Mouse (Mus musculus): ENCODE data around the gene Rbfox1.
A peak's percentile ranks its signal among the peaks of the same experiment; 100 is the strongest.

The Rbfox1 gene

DNA sequence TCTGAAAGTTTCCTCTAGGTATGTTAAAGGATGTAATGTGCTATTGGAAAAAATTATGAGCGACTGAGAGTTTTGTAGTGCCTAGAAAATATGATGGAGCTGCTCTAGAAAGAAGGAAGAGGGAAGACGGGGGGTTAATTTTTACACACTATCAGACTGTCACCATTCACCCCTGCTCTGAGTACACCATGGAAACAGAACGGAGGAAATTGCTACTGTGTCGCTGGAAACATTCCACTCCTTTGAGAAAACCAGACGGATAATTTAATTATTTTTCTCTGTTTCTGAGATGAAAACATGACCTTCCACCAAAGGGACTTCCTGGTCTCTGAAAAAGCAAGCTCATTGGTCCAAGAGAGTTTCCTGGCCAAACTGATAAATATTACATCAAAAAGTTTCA, 1077.4 kb downstream of the Rbfox1 start:
- DNase-seq, result no peak

- peak; percentile 43 for DNase-seq
Measured at GRCm38 (mm10) chr16:6963533-6963932, 1078.4 kb downstream of the Rbfox1 start.

DNA sequence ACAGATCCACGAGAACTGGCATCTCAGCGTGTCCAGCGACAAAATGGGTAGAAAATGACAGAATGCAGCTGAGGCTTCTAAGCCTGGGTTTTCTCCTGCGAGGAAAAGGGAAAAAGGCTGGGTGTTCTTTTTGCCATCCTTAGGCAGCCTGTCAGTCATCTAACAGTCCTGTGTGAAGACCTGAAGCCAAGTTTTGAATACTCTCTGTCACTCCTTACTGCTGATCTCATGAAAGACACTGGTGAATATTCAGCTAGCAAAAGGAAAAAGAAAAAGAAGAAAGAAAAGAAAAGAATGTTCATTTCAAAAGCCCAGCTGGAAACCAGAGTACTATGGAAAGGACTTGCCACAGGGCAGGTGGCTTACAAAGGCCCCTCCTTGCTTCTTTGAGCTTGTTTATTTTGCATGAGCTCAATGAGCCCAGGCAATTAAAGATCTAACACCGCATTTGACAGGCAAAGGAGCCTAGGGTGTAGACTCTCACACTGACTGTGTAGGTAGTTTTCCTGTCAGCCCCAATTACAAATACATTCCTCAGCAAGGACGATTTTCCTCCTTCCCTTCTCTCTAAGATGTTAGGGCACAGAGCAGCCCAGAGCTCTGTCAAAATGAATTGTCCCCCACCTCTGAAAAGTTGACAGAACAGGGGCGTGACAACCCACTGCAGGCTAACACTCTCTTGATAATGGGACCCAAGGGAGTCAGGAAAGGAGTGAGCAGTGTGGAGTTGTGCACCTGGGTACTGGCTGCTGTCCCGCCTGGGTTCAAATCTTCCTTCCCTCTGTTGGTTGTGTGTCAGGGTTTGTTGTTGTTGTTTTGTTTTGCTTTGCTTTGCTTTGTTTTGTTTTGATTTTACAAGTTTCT, 1079.8 kb downstream of the Rbfox1 start:
- DNase-seq, result no peak

DNA sequence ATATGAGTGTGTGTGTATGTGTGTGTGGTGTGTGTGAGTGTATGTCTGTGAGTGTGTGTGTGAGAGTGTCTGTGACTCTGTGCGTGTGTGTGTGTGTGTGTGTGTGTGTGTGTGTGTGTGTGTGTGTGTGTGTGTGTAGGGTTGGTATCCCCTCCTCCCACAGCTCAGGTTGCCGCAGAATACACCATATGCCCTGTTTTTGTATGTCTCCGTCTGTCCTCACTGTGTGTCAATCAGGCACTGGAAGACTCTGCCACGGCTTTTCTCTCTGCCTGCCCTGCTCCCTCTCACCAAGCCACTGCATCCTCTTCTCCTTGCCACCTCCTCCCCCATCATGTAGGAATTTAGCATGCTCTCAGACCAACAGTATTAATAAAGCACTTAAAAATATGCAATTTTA, 1084.8 kb downstream of the Rbfox1 start:
- no peak for DNase-seq

DNA sequence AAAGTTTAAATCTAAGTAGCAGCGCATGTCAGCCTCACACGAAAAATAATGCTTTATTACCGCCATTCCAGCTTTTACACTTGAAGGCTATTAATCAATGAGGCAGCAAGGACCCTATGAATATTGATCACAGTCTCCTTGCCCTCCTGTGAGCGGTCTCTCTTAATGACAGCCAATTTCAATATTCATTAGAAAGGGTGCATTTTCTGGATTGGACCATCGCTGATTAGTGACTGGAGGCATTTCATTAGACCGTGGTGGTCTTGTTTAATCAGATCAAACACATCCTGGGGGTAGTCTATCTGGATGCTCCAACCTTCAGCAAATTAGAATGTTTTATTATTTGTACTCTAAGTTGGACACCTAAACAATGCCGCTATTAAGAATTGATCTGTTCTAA, 1091.2 kb downstream of the Rbfox1 start:
- DNase-seq, result no peak

DNA sequence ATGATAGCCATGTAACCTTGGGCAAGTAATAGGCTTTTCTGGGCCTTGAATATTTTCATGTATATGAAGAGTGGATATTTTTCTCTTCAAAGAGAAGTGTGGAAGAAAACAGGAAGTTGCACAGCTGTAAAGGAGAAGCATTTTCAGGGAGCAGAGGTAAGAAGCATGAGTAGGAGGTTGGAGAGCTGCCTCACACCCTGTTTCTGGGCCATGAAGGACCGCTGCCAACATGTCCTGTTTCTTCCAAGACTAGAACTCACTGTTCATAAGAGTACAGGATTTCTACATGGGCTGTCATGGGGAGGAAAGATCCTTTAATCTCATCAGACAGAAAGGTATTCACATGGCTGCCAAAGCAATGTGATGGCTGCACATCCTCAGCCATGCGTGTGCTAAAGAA, 1098.8 kb downstream of the Rbfox1 start:
- no peak for DNase-seq

- peak; percentile 83 for DNase-seq
Measured at GRCm38 (mm10) chr16:6986031-6986430, 1100.9 kb downstream of the Rbfox1 start.

- DNase-seq, result no peak
Measured at GRCm38 (mm10) chr16:6986494-6986893, 1101.3 kb downstream of the Rbfox1 start.

DNA sequence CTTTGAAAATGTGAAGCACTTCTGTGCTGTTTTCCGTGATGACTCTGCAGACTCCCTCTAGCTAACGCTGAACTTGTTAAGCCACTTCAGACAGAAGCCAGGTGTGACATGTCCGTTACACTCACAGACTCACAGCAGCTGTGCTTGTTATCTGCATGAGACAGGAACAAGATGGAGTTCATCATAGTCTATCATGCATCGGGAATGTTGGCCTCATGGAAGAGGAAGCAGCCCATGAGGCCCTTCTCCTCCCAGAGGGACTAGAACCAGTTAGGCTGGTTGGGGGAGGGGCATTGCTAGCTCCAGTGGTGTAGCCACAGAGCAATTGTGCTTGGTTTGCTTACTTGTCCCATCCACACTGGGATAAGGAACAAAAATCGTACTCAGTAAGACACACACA, 1107.1 kb downstream of the Rbfox1 start:
- DNase-seq, result no peak

GRCm38 (mm10) chr16:6993180-6993579, 1108.0 kb downstream of the Rbfox1 start:
- DNase-seq, result no peak

DNA sequence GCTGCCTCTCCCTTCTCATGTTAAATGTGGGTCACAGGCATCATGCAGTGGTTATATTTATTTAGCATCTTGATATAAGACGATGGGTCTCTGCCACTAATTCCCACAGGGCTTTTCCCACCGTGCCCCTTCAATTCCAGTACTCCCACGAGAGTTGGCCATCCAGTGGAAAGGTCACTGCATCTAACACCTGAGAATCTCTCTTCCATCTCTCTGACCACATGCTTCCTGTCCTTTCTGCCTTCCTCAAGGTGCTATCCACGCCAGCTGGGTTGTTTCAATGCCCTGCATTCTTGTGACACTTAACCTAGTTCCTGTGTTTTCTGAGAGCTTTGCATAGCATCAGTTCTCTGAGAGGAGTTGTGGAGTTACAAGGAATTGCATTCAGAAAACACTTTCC, 1112.0 kb downstream of the Rbfox1 start:
- DNase-seq, result no peak

- DNase-seq, result no peak
Measured at GRCm38 (mm10) chr16:6997834-6998233, 1112.7 kb downstream of the Rbfox1 start.

GRCm38 (mm10) chr16:7004565-7004964, 1119.4 kb downstream of the Rbfox1 start:
- DNase-seq, result peak; percentile 50

DNA sequence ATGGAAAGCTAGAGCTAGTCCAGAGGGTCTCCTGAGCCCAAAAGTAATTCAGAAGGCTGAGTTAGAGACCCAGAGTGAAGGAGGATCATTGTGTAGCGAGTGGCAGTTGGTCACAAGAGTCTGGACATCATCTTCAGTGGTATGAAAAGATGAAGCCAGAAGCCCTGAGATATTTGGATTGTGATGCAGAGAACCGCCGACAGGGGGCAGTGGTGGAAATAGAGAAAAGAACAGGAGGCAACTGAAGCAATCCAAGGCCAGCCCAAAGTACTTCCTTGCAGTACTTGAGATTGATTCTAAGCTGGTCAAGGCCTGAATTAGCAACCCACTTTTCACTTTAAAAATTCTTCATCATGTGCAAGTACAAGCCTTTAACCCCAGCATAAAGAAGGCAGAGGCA, 1120.3 kb downstream of the Rbfox1 start:
- DNase-seq, result peak; percentile 50

GRCm38 (mm10) chr16:7017310-7017709, 1132.2 kb downstream of the Rbfox1 start:
- peak; percentile 90 for DNase-seq

GRCm38 (mm10) chr16:7034231-7034630, 1149.1 kb downstream of the Rbfox1 start:
- DNase-seq, result no peak

GRCm38 (mm10) chr16:7036566-7036965, 1151.4 kb downstream of the Rbfox1 start:
- DNase-seq, result no peak

DNA sequence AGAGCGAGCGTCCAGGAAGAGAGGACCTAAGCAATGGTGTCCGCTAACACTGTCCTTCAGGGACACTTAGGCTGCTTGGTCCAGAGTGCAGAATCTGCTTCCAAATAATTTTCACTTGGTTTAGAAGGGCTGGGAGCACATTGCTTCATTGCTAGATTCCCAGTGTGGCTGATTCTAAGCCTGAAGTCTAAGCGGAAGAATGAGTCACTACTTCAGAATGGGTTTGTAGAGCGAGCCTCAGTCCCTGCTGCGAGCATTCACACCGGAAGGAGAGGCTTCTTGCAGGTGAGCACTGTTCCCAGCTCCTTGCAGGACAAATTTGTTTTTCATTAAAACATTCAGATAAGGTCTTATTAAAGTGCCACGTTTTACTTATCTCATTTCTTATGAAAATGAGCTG, 1151.8 kb downstream of the Rbfox1 start:
- DNase-seq, result no peak

DNA sequence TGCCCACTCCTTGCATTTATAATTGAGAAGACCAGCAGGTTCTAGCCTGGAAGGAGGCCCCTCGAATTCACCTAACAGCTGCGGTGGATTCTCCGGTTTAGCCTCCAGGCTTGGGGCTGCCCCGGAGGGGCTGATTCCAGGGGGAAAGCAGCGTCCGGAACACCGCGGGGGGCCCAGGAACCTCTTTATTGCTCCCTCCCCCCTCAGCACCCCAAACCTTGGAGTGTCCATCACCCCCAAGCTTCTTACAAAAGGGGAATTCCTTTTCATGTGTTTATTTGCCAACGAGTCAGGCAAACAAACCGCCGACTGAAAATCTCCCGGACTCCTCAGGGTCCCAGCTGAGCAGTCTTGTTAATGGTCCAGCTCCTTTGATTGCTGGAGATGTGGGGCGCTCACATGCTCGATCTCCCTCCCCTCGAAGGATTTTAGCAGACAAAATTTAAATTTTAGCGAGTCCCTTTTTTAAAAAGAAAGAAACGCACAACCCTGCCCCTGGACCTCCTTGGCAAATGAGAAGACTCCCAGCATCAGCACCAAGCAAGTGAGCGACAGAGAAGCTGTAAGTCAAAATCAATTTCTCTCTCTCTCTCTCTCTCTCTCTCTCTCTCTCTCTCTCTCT, 1153.6 kb downstream of the Rbfox1 start:
- no peak for DNase-seq

GRCm38 (mm10) chr16:7039404-7040367, 1154.5 kb downstream of the Rbfox1 start:
- no peak for DNase-seq

- DNase-seq, result no peak
Measured at GRCm38 (mm10) chr16:7040691-7041090, 1155.5 kb downstream of the Rbfox1 start.

GRCm38 (mm10) chr16:7047421-7047820, 1162.3 kb downstream of the Rbfox1 start:
- DNase-seq, result peak; percentile 53

Data from cerebellum, adult 9-11 months (tissue).